Mouse (Mus musculus) cerebellum, adult 9-10 months (tissue): ENCODE data around the gene Lrrc3c.
"Not testable (repeated sequence)": the region's sequence is repeated elsewhere in the genome, so short reads cannot be mapped to it uniquely, and the experiment has no call there.

Experiments
- DNase-seq: peaks from one replicate; pipeline ENCODE4 v3.0.0; 2022

The Lrrc3c gene

GRCm38 (mm10) chr11:98628706-98629105 lies 30.6 kb downstream of the Lrrc3c start:
- no peak for DNase-seq

GRCm38 (mm10) chr11:98630646-98631045 lies 32.6 kb downstream of the Lrrc3c start:
- no peak for DNase-seq

GRCm38 (mm10) chr11:98635312-98635970 lies 37.4 kb downstream of the Lrrc3c start:
- not testable (repeated sequence) for DNase-seq

- no peak for DNase-seq
Observed at GRCm38 (mm10) chr11:98637501-98637900, 39.4 kb downstream of the Lrrc3c start.

GRCm38 (mm10) chr11:98640091-98640490 lies 42.0 kb downstream of the Lrrc3c start:
- no peak for DNase-seq

- no peak for DNase-seq
Observed at GRCm38 (mm10) chr11:98644757-98645156, 46.7 kb downstream of the Lrrc3c start.

GRCm38 (mm10) chr11:98645946-98646345 lies 47.9 kb downstream of the Lrrc3c start:
- no peak for DNase-seq

- no peak for DNase-seq
Observed at GRCm38 (mm10) chr11:98646459-98646858, 48.4 kb downstream of the Lrrc3c start, which contains the start of gene Gsdma2. TSS of gene Gsdma2 (plus strand) at chr11:98646759.
